Mouse (Mus musculus) bone marrow macrophage, adult 2 months (primary cell): Measurements from ENCODE around the gene Tsen54. TPM values are rescaled to one million over a fixed set of nuclear protein-coding genes. Genes with fewer than 3 reads are reported as not detected.

Experiments used
- H3K27ac ChIP-seq: 2 replicates; pipeline ENCODE4 v1.5.1; 2012; ENCODE audit warnings: low read depth, low read length; ENCODE audit not compliant: insufficient read depth
- H3K4me1 ChIP-seq: 2 replicates; pipeline ENCODE4 v1.6.1; 2012; ENCODE audit warnings: low read length; ENCODE audit not compliant: control insufficient read depth, insufficient read depth
- H3K4me3 ChIP-seq: 2 replicates; pipeline ENCODE4 v1.5.1; 2012; ENCODE audit warnings: mild to moderate bottlenecking, low read length, moderate library complexity; ENCODE audit not compliant: insufficient read depth
- CTCF ChIP-seq: IDR thresholded peaks from 2 replicates; pipeline ENCODE4 v1.5.1; 2012; ENCODE audit warnings: low read depth, mild to moderate bottlenecking, low read length, moderate library complexity
- POLR2A ChIP-seq: IDR thresholded peaks from 2 replicates; pipeline ENCODE4 v1.6.1; 2012; ENCODE audit warnings: mild to moderate bottlenecking, low read depth, low read length, borderline replicate concordance
- polyA plus RNA-seq: library from polyadenylated mRNA; stranded (reverse); fragments of >200 nt; gene quantifications from 2 replicates; pipeline ENCODE4 v1.2.4, GENCODE M21; 2012; ENCODE audit not compliant: missing spikeins, insufficient read depth, insufficient read length

The Tsen54 gene
- polyA plus RNA-seq, 1 experiment: 10.6 TPM

DNA sequence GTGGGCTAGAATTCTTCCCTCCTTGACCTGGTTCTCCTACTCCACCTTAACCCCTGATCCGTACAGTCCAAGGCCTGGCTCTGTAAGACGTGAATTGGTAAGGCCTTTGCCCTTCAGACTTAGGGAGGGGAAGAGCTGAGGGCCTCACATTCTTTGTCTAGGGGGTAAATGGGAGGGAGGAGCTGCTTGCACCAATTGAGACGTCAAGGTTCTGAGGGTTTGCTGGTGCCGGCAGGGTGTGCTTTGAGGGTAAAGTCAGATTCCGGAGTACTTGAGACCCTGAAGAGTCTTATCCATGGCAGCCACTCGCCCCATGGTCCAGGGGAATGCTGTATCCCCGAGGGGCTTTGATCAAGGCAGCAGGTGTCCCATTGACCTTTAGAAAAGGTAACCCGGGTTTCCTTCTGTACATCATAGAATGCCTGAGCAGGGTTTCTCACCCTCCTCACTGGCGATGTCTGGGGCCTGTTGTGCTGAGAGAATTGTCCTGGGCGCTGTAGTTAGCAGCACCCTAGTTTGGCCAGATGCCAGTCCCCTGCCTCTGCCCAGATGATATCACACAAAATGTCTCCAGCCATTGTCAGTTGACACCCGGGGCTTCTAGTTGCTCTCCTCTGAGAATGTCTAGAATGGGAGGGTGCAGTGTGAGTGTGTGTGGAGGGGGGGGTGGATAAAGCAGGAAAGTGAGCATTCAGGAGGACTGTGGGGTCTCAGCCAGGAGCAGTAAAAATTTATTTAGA is 22.3 kb downstream of the Tsen54 start:
- H3K27ac ChIP-seq: no peak overlapping the region
- no peaks in the 10 kb centered on the region for H3K4me1 ChIP-seq
- no peak overlapping the region for H3K4me3 ChIP-seq
- no peak for TF ChIP-seq CTCF
- no peak for TF ChIP-seq POLR2A

DNA sequence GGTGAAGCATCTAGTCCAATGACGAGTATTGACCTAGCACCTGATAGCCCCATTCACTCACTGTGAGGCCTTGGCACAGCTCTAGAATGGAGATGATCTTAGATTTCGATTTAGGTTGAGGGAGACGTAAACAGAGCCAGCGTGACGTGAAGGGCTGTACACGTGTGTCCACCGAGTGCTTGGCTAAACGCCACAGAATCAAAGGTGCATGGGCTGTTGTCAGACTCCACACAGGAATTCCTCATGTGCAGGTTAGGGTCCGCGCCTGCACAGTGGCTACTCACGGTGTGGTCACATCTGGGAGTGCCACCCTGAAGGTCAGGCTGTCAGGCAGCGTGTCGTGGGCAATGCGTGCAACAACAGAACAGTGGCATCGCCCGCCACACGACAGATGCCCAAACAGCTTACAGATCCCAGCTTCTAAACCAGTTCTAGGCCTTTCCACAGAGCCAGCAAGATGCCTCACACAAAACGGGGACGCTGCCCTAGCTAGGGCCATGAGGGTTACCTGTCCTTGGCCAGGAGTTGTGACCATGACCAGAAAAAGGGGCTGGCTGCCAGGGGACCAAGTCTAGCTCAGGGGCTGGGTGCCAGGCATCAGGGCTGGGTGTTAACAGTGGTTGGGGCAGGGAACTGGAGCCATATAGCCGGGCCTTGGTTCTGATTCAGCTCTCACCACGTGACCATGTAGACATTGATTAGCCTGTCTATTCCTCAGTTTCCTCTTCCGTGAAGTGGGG is 23.3 kb downstream of the Tsen54 start:
- Histone ChIP-seq H3K27ac (no peak overlapping the region), H3K4me1 (no peaks in the 10 kb centered on the region), H3K4me3 (no peak overlapping the region)
- TF ChIP-seq POLR2A (no peak), CTCF (no peak)

DNA sequence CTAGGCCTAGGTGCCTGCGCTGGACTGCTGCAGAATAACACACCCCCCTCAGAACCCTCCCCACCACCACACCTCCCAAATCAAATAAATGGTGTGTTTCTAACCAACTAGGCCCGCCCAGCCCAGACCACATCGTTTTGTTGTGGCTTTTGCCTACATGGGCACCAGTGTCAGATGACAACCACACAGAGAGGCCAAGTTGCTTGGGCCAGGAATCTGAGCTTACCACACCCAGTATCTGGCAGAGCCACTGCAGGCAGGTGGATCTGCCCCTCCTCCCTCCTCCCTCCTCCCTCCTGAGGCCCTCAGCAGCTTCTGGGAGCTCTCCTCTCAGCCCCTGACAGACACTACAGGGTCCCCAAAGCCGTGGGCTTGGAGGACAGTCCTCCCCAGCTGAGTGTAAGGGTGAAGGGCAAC is 24.4 kb downstream of the Tsen54 start:
- no peak overlapping the region for H3K4me3 ChIP-seq
- no peak overlapping the region for H3K27ac ChIP-seq
- H3K4me1 ChIP-seq: no peaks in the 10 kb centered on the region
- TF ChIP-seq POLR2A (no peak), CTCF (no peak)

DNA sequence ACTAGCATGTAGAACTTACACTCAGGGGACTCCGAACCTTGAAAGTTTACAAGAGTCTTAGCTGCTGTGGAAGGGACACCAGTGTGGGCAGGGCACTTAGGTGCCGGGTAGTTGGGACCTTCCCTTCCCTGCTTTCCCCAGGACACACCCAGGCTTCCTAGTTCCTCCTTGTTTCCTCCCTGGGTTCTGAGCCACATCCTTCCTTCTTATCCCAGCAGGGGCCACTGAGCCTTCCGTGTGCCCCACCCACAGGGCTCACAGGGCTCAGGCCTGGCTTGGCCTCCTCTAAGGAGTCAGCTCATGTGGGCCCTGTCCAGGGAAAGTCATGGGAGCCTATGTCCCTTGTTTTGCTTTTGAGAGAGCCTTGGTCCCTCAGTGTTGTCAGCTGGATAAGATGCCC is 25.2 kb downstream of the Tsen54 start:
- H3K4me3 ChIP-seq: no peak overlapping the region
- H3K4me1 ChIP-seq: no peaks in the 10 kb centered on the region
- no peak overlapping the region for H3K27ac ChIP-seq
- TF ChIP-seq POLR2A: no peak
- no peak for TF ChIP-seq CTCF

DNA sequence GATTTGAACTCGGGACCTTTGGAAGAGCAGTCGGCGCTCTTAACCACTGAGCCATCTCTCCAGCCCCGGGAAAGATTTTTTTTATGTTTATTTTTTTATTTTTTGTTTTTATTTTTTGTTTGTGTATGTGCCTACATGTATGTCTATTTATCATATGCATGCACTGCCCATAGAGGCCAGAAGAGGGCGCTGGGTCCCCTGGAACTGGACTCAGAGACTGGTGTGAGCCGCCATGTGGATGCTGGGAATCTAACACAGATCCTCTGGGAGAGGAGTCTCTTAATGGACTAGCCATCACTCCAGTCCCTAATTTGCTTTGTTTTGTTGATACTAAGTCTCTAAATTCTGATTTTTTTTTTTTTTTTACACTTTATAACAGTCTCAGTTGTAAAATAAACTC is 26.5 kb downstream of the Tsen54 start:
- Histone ChIP-seq H3K4me3 (no peak overlapping the region), H3K4me1 (no peaks in the 10 kb centered on the region), H3K27ac (no peak overlapping the region)
- no peak for TF ChIP-seq CTCF
- TF ChIP-seq POLR2A: no peak

DNA sequence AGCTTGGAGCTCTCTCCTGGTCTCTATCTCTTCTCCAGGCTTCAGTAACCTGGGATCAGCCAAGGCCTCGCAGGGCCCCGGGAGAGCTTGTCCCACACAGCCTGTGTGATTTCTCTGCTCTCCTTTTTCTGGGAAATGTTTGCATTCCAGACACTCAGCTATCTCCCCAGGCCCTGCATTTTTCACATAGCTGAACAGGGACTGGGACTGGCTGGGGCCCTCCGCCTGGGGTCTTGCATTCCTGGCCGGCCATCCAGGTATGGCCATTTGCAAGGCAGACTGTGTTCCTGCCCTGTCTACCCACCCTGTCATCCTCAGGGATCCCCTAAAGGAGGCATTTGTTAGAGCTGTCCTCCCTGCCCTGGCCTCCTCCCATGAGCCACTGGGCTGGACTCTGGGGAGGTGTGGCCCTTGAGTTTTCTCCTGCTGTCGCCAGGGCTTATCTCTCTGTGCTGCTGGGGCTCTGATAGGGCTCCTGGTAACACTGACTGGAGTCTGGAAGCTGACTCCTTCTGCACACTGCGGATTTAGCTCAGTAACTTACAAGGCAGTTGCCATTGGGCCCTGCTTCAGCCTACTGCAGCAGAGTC is 27.5 kb downstream of the Tsen54 start:
- no peak overlapping the region for H3K4me3 ChIP-seq
- no peak overlapping the region for H3K27ac ChIP-seq
- no peak for TF ChIP-seq POLR2A
- no peak for TF ChIP-seq CTCF
- H3K4me1 ChIP-seq: no peaks in the 10 kb centered on the region

DNA sequence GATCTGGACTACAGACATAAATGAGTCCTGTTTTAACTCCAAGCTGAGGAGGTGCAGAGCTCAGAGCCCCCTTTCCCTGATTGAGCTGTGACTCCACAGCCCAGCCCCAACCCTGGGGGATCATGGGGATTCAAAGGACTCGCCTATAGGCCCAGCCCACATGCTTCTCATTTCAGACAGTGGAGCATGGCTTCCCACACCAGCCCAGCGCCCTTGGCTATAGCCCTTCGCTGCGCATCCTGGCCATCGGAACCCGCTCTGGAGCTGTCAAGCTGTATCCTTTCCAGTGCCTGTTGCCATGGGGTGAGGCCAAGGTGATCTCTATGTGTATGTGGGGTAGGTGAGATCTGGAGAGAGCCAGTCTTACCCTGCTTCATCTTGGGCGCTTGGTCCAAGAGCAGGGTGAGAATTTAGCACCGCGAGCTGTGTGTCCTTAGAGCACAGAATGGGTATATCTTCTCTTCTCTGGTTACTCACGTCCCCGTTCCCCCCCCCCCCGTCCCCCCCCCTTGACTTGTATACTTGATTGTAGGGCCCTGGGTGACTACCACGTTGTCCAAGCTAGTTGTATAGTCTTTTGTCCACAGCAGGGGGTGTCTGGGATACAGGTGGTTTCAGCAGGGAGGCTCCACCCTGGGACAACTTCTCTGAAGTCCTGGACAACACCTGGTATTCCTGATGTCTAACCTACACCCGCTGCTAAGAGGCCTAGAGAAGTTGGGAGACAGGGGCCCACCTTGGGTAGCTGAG is 28.8 kb downstream of the Tsen54 start:
- no peak for TF ChIP-seq POLR2A
- no peak for TF ChIP-seq CTCF
- Histone ChIP-seq H3K27ac (no peak overlapping the region), H3K4me3 (no peak overlapping the region), H3K4me1 (no peaks in the 10 kb centered on the region)

DNA sequence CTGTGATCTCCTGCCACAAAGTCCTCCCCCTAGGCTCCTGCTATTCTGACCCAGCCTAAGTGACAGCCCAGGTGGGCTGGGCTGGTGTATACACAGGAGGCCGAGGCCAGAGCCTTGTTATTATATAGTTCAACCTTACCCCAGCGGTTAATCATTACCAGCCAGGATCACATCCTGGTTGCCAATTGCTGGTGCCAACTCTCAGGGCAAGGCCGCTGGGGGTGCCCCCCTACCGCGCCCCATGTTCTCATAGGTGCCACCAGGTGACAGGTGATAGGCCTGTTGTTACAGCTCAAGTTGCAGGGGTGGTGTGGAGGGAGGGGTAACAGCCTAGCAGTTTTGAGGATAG is 29.3 kb downstream of the Tsen54 start:
- H3K27ac ChIP-seq: no peak overlapping the region
- TF ChIP-seq CTCF (no peak), POLR2A (no peak)

DNA sequence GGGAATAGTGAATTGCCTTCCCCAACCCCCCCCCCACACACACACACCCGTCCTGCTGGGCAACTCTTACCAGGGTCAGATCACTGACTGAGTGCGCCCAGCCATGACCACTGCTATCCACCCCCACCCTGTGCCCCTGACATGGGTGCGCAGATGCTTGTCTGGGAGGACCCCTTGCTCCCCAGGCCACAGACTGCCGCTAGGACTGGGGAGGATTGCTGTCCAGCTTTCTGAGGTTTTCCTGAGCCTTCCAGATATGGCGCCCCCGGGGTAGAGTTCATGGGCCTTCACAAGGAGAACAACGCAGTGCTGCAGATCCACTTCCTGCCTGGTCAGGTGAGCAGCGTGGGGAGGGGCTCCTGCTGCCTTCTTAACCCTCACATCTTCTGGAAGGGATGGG is 29.7 kb downstream of the Tsen54 start:
- no peaks in the 10 kb centered on the region for H3K4me1 ChIP-seq
- H3K27ac ChIP-seq: no peak overlapping the region
- no peak for TF ChIP-seq CTCF
- TF ChIP-seq POLR2A: no peak
- H3K4me3 ChIP-seq: no peak overlapping the region

More for the DNA sequence above, 29.3 kb downstream of the Tsen54 start:
- no peaks in the 10 kb centered on the region for H3K4me1 ChIP-seq
- H3K4me3 ChIP-seq: no peak overlapping the region

DNA sequence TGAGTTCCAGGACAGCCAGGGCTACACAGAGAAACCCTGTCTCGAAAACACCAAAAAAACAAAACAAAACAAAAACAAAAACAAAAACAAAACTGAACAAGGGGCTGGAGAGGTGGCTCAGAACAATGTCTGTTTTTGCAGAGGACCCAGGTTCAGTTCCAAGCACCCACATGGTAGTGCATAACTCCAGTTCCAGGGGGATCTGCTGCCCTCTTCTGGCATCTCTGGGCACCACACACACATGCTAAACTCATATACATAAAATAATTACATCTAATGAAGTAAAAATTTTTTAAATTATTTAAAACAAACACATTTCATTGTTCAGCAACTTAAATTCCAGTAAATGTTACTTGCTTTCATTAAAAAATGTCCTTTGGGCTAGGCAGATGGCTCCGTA is 31.3 kb downstream of the Tsen54 start:
- H3K4me3 ChIP-seq: no peak overlapping the region
- TF ChIP-seq POLR2A (no peak), CTCF (no peak)
- no peak overlapping the region for H3K27ac ChIP-seq
- H3K4me1 ChIP-seq: no peaks in the 10 kb centered on the region
